Mouse (Mus musculus): ENCODE measurements around the gene Trp53tg5.
A peak's percentile ranks its signal among the peaks of the same experiment; 100 is the strongest.

Trp53tg5 gene

GRCm38 (mm10) chr2:164449341-164450042, 24.0 kb downstream of the Trp53tg5 start:
- no peak for DNase-seq (ENCODE audit: low spot score in 2 of 2)

- DNase-seq (ENCODE audit: low spot score in 2 of 2): no peak
Observed at GRCm38 (mm10) chr2:164448921-164449320, 24.6 kb downstream of the Trp53tg5 start.

GRCm38 (mm10) chr2:164448140-164448539, 25.4 kb downstream of the Trp53tg5 start:
- no peak for DNase-seq (ENCODE audit: low spot score in 2 of 2)

GRCm38 (mm10) chr2:164446086-164446469, 27.4 kb downstream of the Trp53tg5 start:
- no peak for DNase-seq (ENCODE audit: low spot score in 2 of 2)

- DNase-seq (ENCODE audit: low spot score in 2 of 2): no peak
Observed at GRCm38 (mm10) chr2:164445399-164446085, 28.0 kb downstream of the Trp53tg5 start.

- no peak for DNase-seq (ENCODE audit: low spot score in 2 of 2)
Observed at GRCm38 (mm10) chr2:164444701-164445100, 28.8 kb downstream of the Trp53tg5 start.

- DNase-seq (ENCODE audit: low spot score in 2 of 2): no peak
Observed at GRCm38 (mm10) chr2:164443460-164444000, 30.0 kb downstream of the Trp53tg5 start, which contains the start of gene Sdc4. TSS of gene Sdc4 (minus strand) at chr2:164443887.

- peak; percentile 37 to 56 for DNase-seq (ENCODE audit: low spot score in 2 of 2)
Observed at GRCm38 (mm10) chr2:164443051-164443437, 30.5 kb downstream of the Trp53tg5 start.

GRCm38 (mm10) chr2:164442315-164443050, 31.0 kb downstream of the Trp53tg5 start:
- DNase-seq (ENCODE audit: low spot score in 2 of 2): no peak

GRCm38 (mm10) chr2:164441731-164442130, 31.8 kb downstream of the Trp53tg5 start:
- no peak for DNase-seq (ENCODE audit: low spot score in 2 of 2)

GRCm38 (mm10) chr2:164441155-164441554, 32.4 kb downstream of the Trp53tg5 start:
- DNase-seq (ENCODE audit: low spot score in 2 of 2): no peak

- no peak for DNase-seq (ENCODE audit: low spot score in 2 of 2)
Observed at GRCm38 (mm10) chr2:164440314-164440713, 33.2 kb downstream of the Trp53tg5 start.

- no peak for DNase-seq (ENCODE audit: low spot score in 2 of 2)
Observed at GRCm38 (mm10) chr2:164439001-164439421, 34.5 kb downstream of the Trp53tg5 start.

GRCm38 (mm10) chr2:164438257-164438656, 35.3 kb downstream of the Trp53tg5 start:
- no peak for DNase-seq (ENCODE audit: low spot score in 2 of 2)

- no peak for DNase-seq (ENCODE audit: low spot score in 2 of 2)
Observed at GRCm38 (mm10) chr2:164437710-164438109, 35.8 kb downstream of the Trp53tg5 start.

GRCm38 (mm10) chr2:164436961-164437360, 36.6 kb downstream of the Trp53tg5 start:
- no peak for DNase-seq (ENCODE audit: low spot score in 2 of 2)

- DNase-seq (ENCODE audit: low spot score in 2 of 2): no peak
Observed at GRCm38 (mm10) chr2:164436215-164436913, 37.2 kb downstream of the Trp53tg5 start.

- DNase-seq (ENCODE audit: low spot score in 2 of 2): no peak
Observed at GRCm38 (mm10) chr2:164435216-164436090, 38.1 kb downstream of the Trp53tg5 start.

GRCm38 (mm10) chr2:164434681-164435080, 38.8 kb downstream of the Trp53tg5 start:
- no peak for DNase-seq (ENCODE audit: low spot score in 2 of 2)

GRCm38 (mm10) chr2:164433278-164433895, 40.1 kb downstream of the Trp53tg5 start:
- no peak for DNase-seq (ENCODE audit: low spot score in 2 of 2)

All from frontal cortex, postnatal 25 days (tissue).